Mouse (Mus musculus) cerebellum, postnatal 10 days (tissue): ENCODE results near the gene Zfp763.
"Not testable (repeated sequence)": the region's sequence is repeated elsewhere in the genome, so short reads cannot be mapped to it uniquely, and the experiment has no call there.

Source experiments
- DNase-seq, 2 experiments: peaks; one replicate each; pipeline ENCODE4 v3.0.0; 2021; ENCODE audit warnings: mixed read lengths in 2 of 2

Gene Zfp763

GRCm38 (mm10) chr17:33032900-33033891 lies at the start of gene Zfp763:
Gene Zfp763 (minus strand): TSS chr17:33033402.
- DNase-seq = peak; percentile 88 to 89

GRCm38 (mm10) chr17:33067958-33068357 lies 34.8 kb upstream of the Zfp763 start, which contains the start of gene 4921501E09Rik:
Gene 4921501E09Rik (minus strand): TSS chr17:33068058.
- DNase-seq = no peak

GRCm38 (mm10) chr17:33063001-33063400 lies 29.8 kb upstream of the Zfp763 start:
- DNase-seq = no peak

- no peak for DNase-seq
These were observed 25.6 kb upstream of the Zfp763 start for GRCm38 (mm10) chr17:33058791-33059190.

- DNase-seq = no peak
These were observed 826 bp downstream of the Zfp763 start for GRCm38 (mm10) chr17:33032376-33032775.

GRCm38 (mm10) chr17:33020434-33020833 lies 12.8 kb downstream of the Zfp763 start:
- not testable (repeated sequence) for DNase-seq

GRCm38 (mm10) chr17:33008337-33008736 lies 24.9 kb downstream of the Zfp763 start:
- no peak for DNase-seq

GRCm38 (mm10) chr17:32998492-32998891 lies 34.7 kb downstream of the Zfp763 start:
- DNase-seq = no peak

- DNase-seq = peak; percentile 89 to 90
These were observed 40.3 kb downstream of the Zfp763 start, which contains the start of gene Zfp952 for GRCm38 (mm10) chr17:32992699-32993474. Gene Zfp952 (plus strand): TSS chr17:32993129.

GRCm38 (mm10) chr17:32991965-32992698 lies 41.1 kb downstream of the Zfp763 start:
- peak; percentile 42 to 61 for DNase-seq

- no peak for DNase-seq
These were observed 46.9 kb downstream of the Zfp763 start for GRCm38 (mm10) chr17:32986301-32986700.

GRCm38 (mm10) chr17:32981361-32981760 lies 51.8 kb downstream of the Zfp763 start:
- no peak for DNase-seq
